Mouse (Mus musculus) limb, embryonic 11.5 days (tissue): Measurements from ENCODE around the gene Oat. TPM values are rescaled to one million over a fixed set of nuclear protein-coding genes. Genes with fewer than 3 reads are reported as not detected.
A peak's percentile ranks its signal among the peaks of the same experiment; 100 is the strongest.

Source experiments
- ATAC-seq: fragments of 200-750 bp; cut with Nextera tagmentation; 2 replicates; pipeline ENCODE4 v1.8.0; 2017; ENCODE audit warnings: low read depth; ENCODE audit not compliant: insufficient number of reproducible peaks, low FRiP score, low TSS enrichment
- DNase-seq: peaks from one replicate; pipeline ENCODE4 v3.0.0-alpha.2; 2015; ENCODE audit warnings: low spot score
- H3K27ac ChIP-seq: fragments of 300-500 bp; sonication (generic); replicated peaks from 2 replicates; pipeline ENCODE4 v1.5.1; 2014; ENCODE audit warnings: low read depth, mild to moderate bottlenecking, low read length
- H3K27me3 ChIP-seq: fragments of 300-500 bp; sonication (generic); 2 replicates; pipeline ENCODE4 v1.6.1; 2014; ENCODE audit warnings: mild to moderate bottlenecking, low read length, mixed read lengths; ENCODE audit not compliant: control insufficient read depth, insufficient read depth
- H3K36me3 ChIP-seq: fragments of 300-500 bp; sonication (generic); 2 replicates; pipeline ENCODE4 v1.6.1; 2014; ENCODE audit warnings: mild to moderate bottlenecking, low read length, moderate library complexity, mixed read lengths; ENCODE audit not compliant: control insufficient read depth, insufficient read depth
- H3K4me1 ChIP-seq: fragments of 300-500 bp; sonication (generic); 2 replicates; pipeline ENCODE4 v1.6.1; 2014; ENCODE audit warnings: low read length, mixed read lengths; ENCODE audit not compliant: control insufficient read depth, insufficient read depth
- H3K4me2 ChIP-seq: fragments of 300-500 bp; sonication (generic); 2 replicates; pipeline ENCODE4 v1.6.1; 2014; ENCODE audit warnings: low read depth, mild to moderate bottlenecking, moderate library complexity; ENCODE audit not compliant: severe bottlenecking
- H3K4me3 ChIP-seq: fragments of 300-500 bp; sonication (generic); 2 replicates; pipeline ENCODE4 v1.5.1; 2014; ENCODE audit warnings: low read depth, low read length
- H3K9ac ChIP-seq: fragments of 300-500 bp; sonication (generic); 2 replicates; pipeline ENCODE4 v1.6.1; 2014; ENCODE audit warnings: mild to moderate bottlenecking, low read length
- H3K9me3 ChIP-seq: fragments of 300-500 bp; sonication (generic); 2 replicates; pipeline ENCODE4 v1.6.1; 2016; ENCODE audit warnings: low read length; ENCODE audit not compliant: control insufficient read depth
- WGBS: fragments of 180-500 bp; shearing (Covaris S2); extraction: QIAGEN DNeasy Blood & Tissue Kit; methylation state at CpG from one replicate; pipeline ENCODE4 v1.1.7; 2014; 5-methylcytosine and 5-hydroxymethylcytosine counted together
- polyA plus RNA-seq: library from polyadenylated mRNA; unstranded; fragments of >200 nt; fragmentation: Nextera tagmentation; extraction: Ambion mirVana; gene quantifications from 2 replicates; pipeline ENCODE4 v1.2.1, GENCODE M21; 2014

Gene Oat
- polyA plus RNA-seq, 1 experiment from 2014 or later: 136 TPM

GRCm38 (mm10) chr7:132568817-132569216, 7.4 kb downstream of the Oat start:
- Histone ChIP-seq H3K9me3 (no peaks in the 10 kb centered on the region), H3K36me3 (no peaks in the 10 kb centered on the region; the same call in 1 of the 2 replicates), H3K27ac (no peak overlapping the region), H3K9ac (no peak overlapping the region), H3K27me3 (no peaks in the 10 kb centered on the region), H3K4me1 (no peaks in the 10 kb centered on the region), H3K4me2 (no peak overlapping the region), H3K4me3 (no peak overlapping the region)
- 93% methylated on average over 6 of the region's 6 CpGs for WGBS
- ATAC-seq (no peak), DNase-seq (no peak)

DNA sequence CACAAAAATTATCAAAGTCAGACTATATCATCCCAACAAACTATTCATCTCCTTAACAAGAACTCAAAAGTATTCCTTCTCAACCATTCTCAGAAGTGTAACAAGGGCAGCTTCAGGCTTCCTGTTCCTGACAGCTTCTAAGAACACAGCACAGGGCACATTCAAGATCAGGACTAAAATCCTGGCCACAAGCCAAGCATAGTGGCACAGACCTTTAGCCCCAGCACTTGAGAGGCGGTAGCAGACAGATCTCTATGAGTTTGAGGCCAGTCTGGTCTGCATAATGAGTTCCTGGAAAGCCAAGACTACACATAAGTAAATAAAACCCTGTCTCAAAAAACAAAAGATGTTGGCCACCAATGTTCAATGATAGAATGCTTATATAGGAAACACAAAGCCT, 10.4 kb downstream of the Oat start:
- WGBS: 81% methylated on average over 1 of the region's 1 CpGs
- ATAC-seq: no peak
- no peak for DNase-seq
- Histone ChIP-seq H3K9ac (no peak overlapping the region), H3K4me3 (no peak overlapping the region), H3K27ac (no peak overlapping the region), H3K9me3 (no peaks in the 10 kb centered on the region), H3K4me2 (no peak overlapping the region), H3K4me1 (no peaks in the 10 kb centered on the region), H3K27me3 (no peaks in the 10 kb centered on the region), H3K36me3 (peaks cover 13% of the 10 kb centered on the region)

- Histone ChIP-seq H3K4me1 (no peaks in the 10 kb centered on the region), H3K36me3 (peaks cover 17% of the 10 kb centered on the region), H3K27ac (no peak overlapping the region), H3K27me3 (no peaks in the 10 kb centered on the region), H3K4me3 (no peak overlapping the region), H3K9me3 (no peaks in the 10 kb centered on the region), H3K4me2 (no peak overlapping the region), H3K9ac (no peak overlapping the region)
- no peak for DNase-seq
- ATAC-seq: no peak
- 33% methylated on average over 3 of the region's 3 CpGs for WGBS
Measured at GRCm38 (mm10) chr7:132559138-132559766, 16.9 kb downstream of the Oat start.

DNA sequence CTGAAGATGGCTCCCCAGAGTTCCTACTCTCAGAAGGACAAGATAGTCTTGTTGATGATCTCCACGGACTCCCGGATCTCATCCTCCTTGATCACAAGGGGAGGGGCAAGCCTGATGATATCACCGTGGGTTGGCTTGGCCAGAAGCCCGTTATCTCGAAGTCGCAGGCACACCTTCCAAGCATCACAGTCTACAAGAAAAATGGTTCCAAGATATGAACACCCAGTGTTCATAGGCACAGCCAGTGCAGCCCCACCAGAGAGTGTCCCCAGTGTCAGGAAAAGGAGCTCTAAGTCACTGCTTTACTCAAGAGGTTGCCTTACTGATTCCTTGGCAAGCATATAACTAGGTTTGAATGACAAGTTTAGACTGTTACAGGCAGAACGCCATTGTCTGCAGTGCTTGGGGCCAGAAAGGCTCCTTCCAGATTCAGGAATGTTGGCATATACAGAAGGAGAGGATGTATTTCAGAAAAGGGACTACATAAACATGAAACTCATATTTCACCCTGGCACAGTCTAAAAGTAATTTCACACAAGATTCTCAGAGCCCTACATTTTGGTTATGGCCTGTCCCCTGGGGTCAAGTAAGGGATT, 18.0 kb downstream of the Oat start:
- Histone ChIP-seq H3K27me3 (no peaks in the 10 kb centered on the region), H3K4me3 (no peak overlapping the region), H3K4me1 (no peaks in the 10 kb centered on the region), H3K36me3 (peaks cover 17% of the 10 kb centered on the region), H3K27ac (no peak overlapping the region), H3K9me3 (no peaks in the 10 kb centered on the region), H3K9ac (no peak overlapping the region), H3K4me2 (no peak overlapping the region)
- DNase-seq: no peak
- no peak for ATAC-seq
- WGBS: 87% methylated on average over 7 of the region's 7 CpGs

DNA sequence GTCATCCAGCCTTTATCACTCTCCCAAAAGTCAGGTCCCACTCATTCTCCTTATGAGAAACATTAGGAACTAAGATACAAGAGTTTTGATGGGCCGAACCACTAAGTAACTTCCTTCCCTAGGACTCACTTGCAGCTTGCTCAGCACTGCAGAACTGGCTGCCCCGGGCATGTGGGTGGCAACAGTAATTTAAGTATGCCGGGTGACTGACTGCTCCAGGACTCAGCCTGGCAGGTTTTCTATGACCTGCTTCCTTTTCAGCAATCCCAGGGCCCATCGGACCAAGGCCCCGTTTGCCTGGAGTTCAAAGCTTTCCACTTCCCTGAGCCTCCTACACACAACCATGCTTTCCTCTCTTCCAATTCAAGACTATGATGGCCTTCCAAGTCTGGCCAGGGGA, 19.6 kb downstream of the Oat start:
- ATAC-seq (no peak), DNase-seq (no peak)
- peaks cover 8% of the 10 kb centered on the region; the same call in 1 of the 2 replicates for H3K36me3 ChIP-seq
- no peaks in the 10 kb centered on the region for H3K27me3 ChIP-seq
- WGBS: 78% methylated on average over 5 of the region's 5 CpGs
- H3K9ac ChIP-seq: no peak overlapping the region
- H3K4me1 ChIP-seq: no peaks in the 10 kb centered on the region
- H3K4me3 ChIP-seq: no peak overlapping the region
- no peak overlapping the region for H3K27ac ChIP-seq
- H3K4me2 ChIP-seq: no peak overlapping the region
- no peaks in the 10 kb centered on the region for H3K9me3 ChIP-seq

GRCm38 (mm10) chr7:132555911-132556310, 20.3 kb downstream of the Oat start:
- Histone ChIP-seq H3K27me3 (no peaks in the 10 kb centered on the region), H3K9me3 (no peaks in the 10 kb centered on the region), H3K4me1 (no peaks in the 10 kb centered on the region), H3K36me3 (peaks cover 4% of the 10 kb centered on the region; the same call in 1 of the 2 replicates), H3K9ac (no peak overlapping the region), H3K4me3 (no peak overlapping the region), H3K27ac (no peak overlapping the region), H3K4me2 (no peak overlapping the region)
- WGBS: 22% methylated on average over 4 of the region's 4 CpGs
- no peak for DNase-seq
- no peak for ATAC-seq

DNA sequence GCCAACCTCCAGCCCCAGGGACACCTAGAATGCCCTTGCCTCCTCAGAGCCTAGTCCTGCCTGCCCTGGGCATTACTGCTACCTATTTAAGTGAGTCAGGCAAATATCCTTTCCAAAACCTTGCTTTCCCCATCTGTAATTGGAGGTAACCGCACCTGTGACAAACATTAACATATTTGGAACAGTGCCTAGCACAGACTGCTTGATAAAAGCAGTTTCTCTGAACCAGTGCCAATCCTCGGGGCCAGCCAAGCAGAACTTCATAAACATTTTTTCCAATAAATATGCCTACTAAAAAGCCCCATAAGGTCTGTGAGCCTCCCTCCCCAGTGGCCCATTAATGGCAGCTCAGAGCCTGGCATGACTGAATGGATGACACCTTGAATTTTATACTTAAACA, 22.1 kb downstream of the Oat start:
- H3K4me2 ChIP-seq: no peak overlapping the region
- no peaks in the 10 kb centered on the region for H3K4me1 ChIP-seq
- no peaks in the 10 kb centered on the region for H3K9me3 ChIP-seq
- no peak overlapping the region for H3K4me3 ChIP-seq
- peaks cover 4% of the 10 kb centered on the region; the same call in 1 of the 2 replicates for H3K36me3 ChIP-seq
- no peak overlapping the region for H3K9ac ChIP-seq
- no peak for ATAC-seq
- H3K27me3 ChIP-seq: no peaks in the 10 kb centered on the region
- 85% methylated on average over 2 of the region's 2 CpGs for WGBS
- no peak overlapping the region for H3K27ac ChIP-seq
- DNase-seq: no peak

- ATAC-seq (peak; percentile 92), DNase-seq (peak; percentile 97)
- Histone ChIP-seq H3K4me2 (peak overlapping the region; percentile 77), H3K27ac (no peak overlapping the region), H3K4me1 (no peaks in the 10 kb centered on the region), H3K9me3 (no peaks in the 10 kb centered on the region), H3K27me3 (no peaks in the 10 kb centered on the region), H3K4me3 (peak overlapping the region; percentile 51), H3K9ac (peak overlapping the region; percentile 62), H3K36me3 (no peaks in the 10 kb centered on the region)
- under 1% methylated on average over 27 of the region's 27 CpGs for WGBS
Measured at GRCm38 (mm10) chr7:132551351-132552126, 24.7 kb downstream of the Oat start.
